Mouse (Mus musculus) spleen, postnatal 14 days (tissue): ENCODE data around the gene Gramd1b.
A peak's percentile ranks its signal among the peaks of the same experiment; 100 is the strongest.
"Not testable (repeated sequence)": the region's sequence is repeated elsewhere in the genome, so short reads cannot be mapped to it uniquely, and the experiment has no call there.

Source experiments
- DNase-seq, 2 experiments: peaks; one replicate each; pipeline ENCODE4 v3.0.0; 2021 to 2022; ENCODE audit warnings: low spot score in 2 of 2

The Gramd1b gene

DNA sequence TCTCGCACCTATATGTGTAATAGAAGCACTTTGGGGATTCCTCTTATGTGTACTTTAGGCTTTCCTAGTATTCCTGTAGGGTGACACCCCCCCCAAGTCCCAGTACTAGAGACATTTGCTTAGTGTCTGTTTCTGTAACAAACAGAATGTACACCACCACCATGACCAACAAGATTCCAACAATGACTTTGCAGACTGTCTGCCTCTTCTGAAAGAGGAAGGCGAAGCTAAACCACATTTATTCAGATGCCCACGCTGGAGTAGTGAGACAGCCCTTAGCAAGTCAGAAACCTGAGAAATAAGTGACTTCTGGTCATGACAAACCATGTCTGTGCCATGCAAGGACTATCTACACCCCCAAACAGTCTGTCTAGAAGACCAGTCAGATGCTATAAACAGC lies 11.9 kb downstream of the Gramd1b start:
- no peak for DNase-seq

DNA sequence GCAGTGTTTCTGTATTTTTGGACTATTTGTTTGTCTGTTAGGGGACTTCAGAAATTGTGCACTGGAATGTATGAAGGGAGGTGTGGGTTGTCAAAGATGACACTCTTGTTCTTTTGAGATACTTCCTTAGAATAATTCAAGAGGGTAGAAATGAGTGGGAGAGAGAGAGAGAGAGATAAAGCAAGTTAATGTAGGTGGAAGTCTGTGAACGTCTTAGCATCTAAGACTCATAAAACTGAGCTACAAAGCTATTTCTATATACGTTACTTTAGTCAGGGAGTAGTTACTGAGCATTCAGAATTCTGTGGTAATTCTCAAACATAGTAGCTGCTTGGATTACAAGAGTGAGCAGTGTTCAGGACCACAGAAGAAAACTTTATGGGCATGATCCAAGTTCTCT lies 19.2 kb downstream of the Gramd1b start:
- no peak for DNase-seq

DNA sequence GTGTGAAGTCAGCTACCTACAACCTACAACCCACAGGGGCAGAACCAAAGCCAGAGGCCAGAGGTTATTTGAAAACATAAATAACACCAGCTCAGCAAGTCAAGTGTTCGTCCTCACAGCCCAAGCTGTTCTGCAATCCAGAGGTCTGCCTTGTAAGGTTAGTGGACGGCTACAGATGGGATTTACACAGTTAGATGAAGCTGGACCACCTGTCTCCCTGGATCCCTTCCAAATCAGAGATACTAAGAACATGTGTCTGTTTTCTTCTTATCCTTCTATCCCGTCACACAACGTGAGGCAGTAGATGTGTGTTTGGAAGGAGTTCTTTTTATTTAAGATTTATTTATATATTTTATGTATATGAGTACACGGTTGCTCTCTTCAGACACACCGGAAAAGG lies 21.7 kb downstream of the Gramd1b start:
- no peak for DNase-seq

DNA sequence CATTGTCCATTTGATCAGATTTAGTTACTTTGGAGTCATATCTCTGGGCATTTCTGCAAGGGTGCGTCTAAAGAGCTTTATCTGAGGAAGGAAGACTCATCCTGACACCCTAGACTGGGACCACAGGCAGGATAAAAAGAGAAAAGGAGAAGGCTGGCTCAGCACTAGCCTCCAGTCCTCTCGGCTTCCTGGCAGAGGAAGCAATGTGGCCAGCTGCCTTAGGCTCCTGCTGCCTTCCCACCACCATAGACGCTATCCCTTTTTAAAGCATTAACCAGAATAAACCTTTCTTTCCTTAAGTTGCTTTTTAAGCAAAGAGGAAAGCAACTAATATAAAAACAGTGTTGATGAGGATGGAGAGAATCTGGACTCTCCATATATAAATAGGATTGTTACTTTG lies 24.6 kb downstream of the Gramd1b start:
- DNase-seq = no peak

DNA sequence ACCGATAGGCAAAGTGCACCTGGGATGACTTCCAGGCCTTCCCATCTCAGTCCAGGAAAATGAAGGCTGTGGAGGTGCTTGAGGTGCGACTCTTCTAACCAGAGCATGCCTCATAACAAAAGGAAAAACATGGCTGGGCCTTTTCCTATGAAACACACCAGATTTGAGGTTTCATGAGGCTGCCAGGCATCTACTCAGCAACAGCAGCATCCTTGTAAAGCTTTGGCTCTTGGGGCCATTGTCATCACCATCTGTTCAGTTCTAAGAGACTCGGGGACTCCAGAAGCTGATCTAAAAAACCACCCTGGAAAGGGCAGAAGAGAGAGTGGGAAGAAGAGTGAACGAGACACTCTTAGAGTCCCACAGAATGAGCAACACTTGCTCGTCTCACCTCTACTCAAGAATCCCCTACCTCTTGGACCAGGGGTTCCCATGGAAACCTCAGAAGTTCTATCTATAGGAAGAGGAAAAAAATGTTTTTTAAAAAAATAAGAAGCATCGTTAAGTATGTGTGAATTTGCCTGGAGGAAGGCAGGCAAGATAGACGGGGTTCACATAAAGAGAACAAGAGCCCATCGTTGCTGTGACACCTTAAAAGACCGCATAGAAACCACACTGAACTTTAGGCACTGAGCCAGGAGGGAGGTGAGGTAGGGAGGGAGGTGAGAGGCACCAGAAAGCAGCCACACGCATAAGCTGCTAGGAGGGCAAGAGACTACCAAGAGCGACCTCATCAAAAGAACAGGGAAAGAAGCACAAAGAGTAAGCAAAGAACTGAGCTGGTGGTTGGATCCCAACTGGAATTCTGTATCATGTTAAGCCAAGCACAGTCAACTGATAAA lies 25.5 kb downstream of the Gramd1b start:
- DNase-seq = no peak

DNA sequence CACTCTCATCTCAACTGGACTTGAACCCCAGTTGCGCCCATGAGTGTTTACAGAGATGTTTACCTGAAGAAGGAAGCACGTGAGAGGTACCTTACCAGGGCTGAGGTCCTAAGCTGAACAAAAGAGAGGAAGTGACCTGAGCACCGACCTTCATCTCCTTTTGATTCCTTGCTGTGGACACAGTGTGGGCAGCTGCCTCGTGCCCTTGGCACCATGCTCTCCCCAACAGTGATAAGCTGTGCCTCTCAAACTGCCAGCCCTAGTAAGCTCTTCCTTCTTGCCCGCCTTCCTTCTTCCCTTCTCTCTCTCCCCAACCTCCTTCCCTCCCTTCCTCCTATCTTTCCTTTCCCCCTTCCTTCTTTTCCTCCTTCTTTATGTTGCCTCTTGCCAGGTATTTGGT lies 26.3 kb downstream of the Gramd1b start:
- DNase-seq = no peak

DNA sequence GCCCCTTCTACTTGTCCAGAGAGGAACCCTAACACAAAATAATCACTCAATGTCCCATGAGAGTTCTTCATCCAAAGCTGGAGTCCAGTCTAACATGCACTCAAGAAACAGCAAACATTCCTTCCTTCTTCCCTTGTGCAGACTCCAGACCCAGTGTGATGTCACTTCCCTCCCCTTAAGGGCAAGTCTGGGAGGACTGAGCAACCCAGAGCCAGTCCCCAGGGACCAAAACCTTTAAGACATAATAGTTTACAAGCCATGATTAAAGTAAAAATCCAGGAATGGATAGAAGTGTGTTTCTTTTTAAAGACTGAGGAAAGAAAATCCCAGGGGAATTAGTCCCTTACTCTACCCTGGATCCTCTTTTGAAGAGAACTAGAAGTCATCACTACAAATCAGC lies 30.5 kb downstream of the Gramd1b start:
- no peak for DNase-seq

DNA sequence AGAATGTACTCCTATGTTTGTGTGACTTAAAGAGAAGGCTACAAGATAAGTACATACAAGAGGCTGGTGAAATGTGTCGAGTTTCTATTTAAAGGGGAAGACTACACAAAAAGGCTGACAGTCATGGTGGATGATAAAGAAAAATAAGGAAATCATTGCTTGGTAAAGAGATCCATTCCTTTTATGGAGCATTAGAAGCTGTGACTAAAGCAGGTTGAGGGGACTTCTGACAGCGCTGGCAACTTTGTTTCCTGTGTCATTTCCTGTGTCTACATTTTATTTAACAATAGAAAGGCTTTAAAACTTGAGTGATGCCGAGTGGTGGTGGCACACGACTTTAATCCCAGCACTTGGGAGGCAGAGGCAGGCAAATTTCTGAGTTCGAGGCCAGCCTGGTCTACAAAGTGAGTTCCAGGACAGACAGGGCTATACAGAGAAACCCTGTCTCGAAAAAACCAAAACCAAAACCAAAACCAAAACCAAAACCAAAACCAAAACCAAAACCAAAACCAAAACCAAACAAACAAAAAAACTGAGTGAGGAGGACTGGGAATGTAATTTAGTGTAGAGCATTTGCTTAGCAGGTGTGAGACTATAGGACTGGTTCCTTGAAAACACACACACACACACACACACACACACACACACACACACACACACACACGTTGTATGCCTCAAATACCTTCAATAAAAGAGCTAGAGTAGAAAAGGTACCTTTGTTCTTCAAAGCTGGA lies 48.7 kb downstream of the Gramd1b start:
- DNase-seq = not testable (repeated sequence)

DNA sequence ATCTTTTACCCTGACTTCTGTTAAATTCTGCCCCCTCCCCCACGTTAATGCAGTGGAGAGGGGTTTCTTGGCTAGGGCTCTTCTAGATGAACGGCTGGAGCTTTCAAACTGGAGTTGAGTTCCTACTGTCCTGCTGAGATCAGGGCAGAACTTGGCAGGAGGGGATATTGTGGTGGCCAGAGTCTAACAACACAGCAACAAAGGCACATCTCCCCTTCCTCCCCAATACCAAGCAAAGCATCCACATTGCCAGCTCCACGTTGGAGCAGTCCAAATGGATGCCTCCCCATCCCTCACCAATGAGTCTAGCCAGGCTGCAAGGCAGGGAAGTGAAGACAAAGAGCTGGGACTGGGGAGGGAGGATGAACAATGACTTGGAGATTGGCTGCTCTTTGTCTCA lies 49.9 kb downstream of the Gramd1b start:
- no peak for DNase-seq

DNA sequence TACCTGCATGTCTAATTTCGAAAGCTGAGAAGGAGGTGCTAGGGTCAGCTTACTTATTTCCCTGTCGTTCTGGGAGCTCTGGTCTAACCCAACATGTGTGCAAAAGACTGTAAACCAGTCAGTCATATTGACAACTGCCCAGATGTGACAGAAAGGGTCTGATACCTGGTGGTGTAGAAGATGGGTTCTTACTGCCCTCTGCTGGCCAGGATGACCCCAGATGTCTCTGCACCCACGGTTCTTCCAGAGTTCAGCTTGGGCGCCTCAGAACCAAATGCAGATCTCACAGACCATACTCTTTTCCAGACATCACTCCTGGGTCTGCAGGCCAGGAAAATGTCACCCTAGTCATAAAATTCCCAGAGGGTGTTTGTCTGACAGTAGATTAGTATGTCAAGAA lies 51.9 kb downstream of the Gramd1b start:
- peak; percentile 27 to 44 for DNase-seq

DNA sequence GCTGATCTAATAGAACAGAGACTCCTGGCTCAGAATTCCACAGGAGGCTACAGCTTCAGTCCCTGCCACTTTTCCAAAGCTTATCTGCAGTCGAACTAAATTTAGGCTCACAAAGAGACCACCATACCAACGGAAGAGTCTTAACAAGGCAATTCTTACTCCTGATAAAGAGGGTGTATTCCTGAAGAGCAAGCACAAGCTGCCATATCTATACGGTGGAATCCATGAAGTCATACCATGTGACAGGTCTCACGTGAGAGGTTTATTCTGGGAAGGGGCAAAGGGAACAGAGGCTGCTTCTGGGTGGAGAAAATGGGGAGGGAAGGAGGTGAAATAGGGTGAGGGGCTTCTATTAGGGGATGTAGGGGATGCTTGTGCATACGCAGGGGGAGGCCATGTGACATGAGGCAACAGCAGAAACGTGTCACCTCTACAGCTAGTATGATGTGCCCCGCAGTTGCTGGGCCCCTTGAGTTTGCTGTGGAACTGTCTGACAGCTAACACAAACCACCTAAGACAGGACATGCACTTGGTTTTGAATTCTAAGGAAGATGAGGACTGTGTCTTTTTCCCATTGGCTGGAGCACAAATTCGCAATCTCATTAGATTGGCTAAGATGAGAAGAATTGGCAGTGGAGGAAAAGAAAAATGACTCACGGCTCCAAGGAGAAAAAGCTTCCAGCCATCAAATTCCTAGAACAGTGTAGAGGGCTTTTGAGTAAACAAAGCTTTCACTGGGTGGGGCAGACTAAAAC lies 52.9 kb downstream of the Gramd1b start:
- DNase-seq = no peak

DNA sequence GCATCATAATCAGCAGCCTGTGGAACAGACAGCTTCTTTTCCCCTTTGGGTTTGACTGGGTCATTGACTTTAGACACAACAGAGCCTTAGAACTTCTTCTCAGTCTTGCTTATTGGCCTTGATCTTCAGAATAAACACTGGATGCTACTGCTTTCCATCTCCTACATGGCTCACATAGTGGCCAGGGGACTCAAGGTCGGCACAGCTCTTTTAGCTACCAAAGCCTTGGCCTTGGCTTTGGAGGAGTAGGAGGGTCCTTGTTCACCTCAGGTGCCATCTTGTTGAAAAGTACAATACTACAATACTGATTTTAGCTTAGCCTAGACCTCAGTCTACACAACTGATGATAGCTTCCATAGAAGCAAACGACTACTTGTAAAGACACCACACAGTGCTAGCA lies 53.6 kb downstream of the Gramd1b start:
- DNase-seq = no peak

DNA sequence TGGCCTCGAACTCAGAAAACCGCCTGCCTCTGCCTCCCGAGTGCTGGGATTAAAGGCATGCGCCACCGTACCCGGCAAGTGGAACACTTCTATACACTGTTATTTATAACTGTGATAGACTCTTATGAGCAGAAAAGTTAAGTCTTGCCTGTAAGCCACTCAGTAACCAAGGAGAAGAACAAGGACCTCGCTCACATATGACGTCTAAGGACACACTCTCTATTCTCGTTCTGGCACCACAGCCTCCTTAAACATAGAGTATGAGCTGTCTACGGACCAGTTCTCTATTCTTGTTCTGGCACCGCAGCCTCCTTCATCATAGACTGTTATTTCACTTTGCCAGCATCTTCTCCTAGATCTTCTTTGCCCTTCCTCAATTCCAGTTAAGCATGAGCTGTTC lies 55.1 kb downstream of the Gramd1b start:
- no peak for DNase-seq

DNA sequence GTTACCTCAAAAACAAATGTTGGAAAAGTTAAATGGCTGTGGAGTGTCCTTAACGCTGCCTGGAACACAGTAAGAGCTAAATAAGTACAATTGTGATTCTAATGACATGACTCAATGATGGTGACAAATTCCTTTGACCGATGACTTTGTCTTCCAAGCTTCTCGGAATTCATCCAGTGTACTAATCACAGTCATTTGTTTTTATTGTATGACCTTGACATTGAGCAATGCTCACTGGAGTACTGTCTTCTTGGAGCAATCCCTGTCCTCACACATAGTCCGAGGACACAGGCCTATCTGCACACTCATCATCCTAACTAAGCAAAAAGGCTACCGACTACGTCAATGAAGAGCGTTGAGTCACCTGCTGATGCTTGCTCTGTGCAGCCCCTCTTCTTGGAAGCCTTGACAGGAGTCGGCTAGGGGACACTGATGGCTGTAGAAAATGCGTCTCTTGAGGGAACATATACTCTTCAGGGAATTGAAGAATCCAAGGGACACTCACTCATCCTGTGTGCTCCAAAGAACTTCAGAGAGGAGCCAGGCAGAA lies 58.1 kb downstream of the Gramd1b start:
- no peak for DNase-seq

DNA sequence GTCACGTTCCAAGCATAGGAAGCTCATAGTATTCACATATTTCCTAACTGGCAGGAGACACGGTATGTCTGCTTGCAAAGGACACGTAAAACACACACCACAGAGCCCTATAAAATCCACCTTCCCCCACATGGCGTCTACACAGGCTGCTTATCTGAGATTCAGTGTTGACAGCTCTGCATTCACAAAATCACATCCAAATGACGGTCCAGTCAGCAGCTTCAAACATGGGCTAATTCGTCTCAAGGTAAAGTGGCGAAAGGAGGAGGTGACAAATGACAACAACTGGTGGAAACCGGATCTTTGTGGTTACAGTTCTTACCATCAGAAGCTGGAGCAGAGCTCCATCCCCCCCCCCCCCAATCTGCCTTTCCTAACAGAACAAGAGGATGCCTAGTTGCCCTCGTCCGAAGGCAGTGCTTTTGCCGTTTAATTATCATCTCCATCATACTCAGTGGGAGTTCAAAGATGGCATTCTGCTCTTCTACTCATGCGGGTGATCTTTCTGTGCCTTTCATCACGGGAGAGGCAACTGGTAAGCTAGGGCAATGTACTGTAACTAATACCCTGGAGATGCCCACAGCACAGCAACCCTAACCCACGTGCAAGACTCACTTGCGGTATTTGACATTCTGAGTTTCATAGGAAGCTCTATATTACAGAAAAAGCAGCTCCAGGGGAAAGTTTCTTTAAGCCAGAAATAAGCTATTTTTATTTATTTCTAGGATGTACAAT lies 61.6 kb downstream of the Gramd1b start:
- no peak for DNase-seq

DNA sequence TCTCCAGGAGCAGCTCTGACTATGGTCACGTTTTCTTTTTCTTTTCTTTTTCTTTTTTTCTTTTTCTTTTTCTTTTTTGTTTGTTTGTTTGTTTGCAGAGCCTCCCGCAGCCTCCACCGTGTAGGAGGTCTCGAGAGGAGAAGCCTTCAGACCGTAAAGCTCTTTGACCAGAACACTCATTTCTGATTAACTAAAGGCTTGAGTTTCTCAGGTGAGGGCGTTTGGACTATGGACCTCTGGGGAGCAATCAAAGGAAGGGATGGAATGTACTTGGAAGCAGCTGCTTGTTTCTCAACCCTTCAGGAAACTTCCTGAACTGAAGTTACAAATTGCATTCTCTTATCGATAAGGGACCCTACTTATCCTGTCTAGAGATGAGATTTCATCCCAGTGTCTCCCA lies 64.4 kb downstream of the Gramd1b start:
- no peak for DNase-seq

DNA sequence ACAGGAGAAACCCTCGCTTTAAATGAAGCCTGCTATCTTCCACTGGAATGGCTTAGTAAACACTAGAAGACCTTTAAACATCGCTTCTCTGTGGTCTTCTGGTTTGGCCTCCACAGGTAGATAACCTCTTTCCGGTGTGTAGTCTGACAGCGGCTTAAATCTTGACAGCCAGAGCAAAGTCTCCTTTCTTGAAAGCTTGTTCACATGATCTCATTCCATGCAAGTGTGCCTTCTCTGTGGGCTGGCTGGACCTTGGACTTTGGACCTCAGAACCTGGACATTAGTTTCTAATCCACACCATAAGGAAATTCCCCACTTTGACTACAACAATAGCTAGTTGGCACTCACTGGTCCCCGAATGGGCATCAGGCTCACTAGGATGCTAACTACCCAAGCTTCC lies 65.6 kb downstream of the Gramd1b start:
- DNase-seq = no peak

DNA sequence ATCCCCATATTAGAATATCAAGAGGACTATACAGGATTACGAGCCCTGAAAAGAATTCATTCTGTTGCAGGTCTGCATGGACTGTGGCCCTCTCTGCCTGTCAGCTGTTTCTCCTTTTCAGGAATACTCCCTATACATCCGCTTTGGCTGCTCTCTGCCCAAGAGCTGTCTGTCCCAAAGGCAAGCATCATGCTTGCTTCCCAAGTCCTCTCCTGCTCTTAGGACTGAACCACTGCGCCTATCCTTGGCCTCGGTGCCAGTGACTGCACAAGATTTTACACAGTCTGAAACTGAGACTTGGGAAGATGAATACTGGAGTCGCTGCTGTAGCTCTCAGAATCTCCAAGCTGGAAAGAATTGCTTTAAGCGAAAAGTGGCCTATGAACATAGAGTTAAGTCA lies 68.8 kb downstream of the Gramd1b start:
- DNase-seq = no peak

DNA sequence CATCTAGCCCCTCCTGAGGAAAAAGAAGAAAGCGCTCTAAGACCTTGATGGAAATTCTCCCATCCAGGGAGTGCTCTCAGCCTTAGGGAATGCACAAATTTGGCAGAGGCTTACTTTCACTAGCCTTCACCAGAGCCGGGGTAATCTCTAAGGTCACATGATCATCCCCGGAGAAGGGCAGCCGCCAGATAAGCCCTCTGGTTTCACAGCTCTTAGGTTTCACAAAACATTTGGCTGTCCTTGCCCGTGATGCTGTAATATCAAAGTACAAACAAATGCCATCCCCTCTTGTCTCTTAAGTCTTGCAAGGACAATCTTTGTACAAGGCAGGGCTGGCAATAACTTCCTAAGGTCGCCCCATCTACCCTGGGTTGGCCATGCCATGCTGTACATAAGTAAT lies 70.4 kb downstream of the Gramd1b start:
- DNase-seq = no peak

DNA sequence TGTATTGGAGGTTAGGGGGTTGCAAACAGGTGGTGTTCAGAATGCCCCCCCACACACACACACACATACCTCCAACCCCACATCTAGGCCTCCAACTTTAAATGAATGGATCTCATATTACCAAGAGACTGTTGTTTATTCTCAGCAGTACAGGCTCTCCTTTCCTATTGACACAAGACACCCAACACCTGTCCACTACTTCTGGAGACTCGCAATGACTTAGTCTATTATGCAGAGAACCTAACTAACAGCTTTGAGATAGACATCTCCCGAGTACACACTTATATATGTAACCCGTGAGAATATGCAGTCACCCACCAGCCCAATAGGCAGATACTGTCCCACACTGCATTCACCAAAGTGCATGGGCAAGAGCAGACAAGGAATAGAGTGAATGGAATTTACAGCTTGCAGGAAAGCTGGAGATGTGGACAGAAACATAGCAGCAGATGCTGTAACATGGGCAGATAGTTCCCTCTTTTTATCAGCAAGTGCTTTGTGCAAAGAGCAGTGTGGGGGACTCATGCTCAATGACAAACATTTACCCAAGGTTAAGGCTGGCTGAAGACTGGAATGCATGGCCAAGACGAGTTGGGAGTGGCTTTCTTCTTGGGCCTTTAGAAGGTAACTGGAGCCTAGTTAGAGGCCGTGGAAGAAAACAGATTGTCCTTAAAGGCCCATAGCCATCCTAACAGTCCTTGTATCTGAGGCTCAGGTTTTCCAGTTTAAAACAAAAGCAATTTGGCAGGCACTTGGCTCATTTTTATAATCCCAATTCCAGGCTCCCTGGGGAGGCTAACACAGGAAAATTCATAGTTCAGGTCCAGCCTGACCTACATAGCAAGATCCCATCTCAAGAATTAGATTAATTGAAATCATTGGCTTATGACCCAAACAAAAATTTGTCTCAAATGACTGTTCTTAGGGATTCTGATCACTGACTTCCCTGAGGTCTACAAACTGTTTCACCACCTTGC lies 71.6 kb downstream of the Gramd1b start:
- no peak for DNase-seq
